Mouse (Mus musculus): ENCODE data around the gene Erich2. TPM values are rescaled to one million over a fixed set of nuclear protein-coding genes. Genes with fewer than 3 reads are reported as not detected.
A peak's percentile ranks its signal among the peaks of the same experiment; 100 is the strongest.
"Not testable (repeated sequence)": the region's sequence is repeated elsewhere in the genome, so short reads cannot be mapped to it uniquely, and the experiment has no call there.

The Erich2 gene
- total RNA-seq (2021), result not detected
- long read RNA-seq, experiment 1, result 0 reads
- long read RNA-seq, experiment 2, result 0 reads

DNA sequence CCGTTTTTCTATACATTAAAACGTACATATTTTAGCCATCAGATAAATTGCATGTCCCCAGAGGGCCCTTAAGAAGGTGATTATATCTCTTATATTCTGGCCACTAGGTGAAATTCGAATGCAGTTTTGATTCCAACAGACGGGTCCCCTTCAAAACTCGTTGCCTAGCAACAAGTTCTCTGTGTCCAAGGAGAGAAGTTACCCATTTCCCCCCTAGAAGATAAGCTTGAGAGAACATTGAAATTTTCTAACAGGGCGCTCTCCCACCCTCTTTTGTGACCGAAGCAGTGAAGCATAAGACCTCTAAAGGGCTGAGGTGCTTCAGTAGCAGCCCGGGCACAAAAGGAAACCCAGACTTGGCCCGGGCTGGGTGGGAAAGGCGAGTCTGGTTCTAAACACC, at the start of gene Erich2:
Gene Erich2, plus strand, starts transcription at position 324 of the 400 bp plus-strand sequence.
- DNase-seq, result no peak

DNA sequence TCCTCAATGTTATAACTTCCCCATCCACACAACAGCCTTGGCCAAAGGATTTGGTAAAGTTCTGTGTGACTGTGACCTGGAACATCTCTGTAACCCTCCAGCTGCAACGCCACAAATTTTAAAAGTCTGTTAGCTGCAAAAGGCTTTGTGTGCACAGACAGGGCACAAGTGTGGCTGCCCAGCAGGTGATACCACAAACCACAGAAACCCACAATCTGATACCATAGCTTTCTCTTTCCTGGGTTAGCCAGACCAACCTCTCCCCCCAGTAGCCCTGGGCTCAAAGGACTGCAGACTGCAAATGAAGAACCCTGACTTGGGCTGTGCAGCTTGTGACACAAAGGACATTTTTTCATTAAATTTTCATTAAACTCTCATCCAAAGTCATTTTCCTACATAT, 45.0 kb upstream of the Erich2 start:
- DNase-seq, result no peak

DNA sequence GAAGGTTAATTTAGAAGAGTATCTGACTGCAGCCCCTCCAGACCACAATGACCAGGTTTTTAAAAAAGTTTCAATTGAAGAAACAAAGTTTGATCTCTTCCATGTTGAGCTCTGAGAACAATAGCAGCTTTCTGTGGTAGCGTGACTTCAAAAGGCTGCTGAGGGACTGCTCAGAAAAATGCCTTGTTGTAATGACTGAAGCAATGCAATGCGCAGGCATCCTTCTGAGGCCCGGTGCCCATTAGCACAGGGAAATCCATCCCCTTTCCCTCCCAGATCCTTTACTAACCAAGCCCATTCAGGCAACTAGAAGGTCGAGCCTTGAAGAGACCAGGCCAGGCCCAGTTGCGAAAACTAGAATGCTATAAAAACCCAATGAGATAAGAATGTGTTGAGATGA, 37.5 kb upstream of the Erich2 start:
- no peak for DNase-seq

DNA sequence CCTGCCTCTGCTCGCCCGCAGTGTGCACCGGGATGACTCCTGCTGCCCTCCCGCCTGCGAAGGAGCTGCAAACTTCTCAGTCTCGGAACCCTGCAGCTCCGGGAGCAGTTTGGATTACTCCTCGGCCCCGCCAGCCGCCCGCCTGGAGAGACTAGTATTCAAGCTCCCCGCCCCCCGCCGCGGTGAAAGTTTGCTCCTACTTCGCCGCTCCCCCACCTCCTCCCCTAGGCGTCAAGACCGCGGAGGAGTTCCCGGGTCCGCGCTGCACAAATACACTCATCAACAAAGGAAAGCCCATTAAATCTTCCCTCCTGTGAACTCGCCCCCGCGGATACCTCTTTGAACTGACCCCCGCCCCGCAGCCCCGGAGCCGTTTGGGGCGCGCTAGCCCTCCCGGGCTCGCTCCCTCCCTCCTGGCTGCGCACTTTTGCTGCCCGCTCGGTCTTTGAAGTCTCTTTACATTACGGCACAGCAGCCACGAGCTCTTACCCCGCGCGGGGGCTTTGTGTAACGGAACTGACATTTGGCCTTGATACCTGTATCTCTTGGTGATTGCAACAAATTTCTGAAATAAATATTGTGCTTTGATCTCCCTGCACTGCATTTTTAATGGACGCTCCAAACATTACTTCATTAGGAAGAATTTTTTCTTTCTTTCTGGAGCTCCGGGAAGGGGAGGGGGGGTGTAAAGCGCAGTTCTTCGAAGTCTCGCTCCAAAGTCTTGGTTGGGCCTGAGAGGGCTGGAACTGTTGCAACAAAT, 36.6 kb upstream of the Erich2 start:
- peak; percentile 7 for DNase-seq

DNA sequence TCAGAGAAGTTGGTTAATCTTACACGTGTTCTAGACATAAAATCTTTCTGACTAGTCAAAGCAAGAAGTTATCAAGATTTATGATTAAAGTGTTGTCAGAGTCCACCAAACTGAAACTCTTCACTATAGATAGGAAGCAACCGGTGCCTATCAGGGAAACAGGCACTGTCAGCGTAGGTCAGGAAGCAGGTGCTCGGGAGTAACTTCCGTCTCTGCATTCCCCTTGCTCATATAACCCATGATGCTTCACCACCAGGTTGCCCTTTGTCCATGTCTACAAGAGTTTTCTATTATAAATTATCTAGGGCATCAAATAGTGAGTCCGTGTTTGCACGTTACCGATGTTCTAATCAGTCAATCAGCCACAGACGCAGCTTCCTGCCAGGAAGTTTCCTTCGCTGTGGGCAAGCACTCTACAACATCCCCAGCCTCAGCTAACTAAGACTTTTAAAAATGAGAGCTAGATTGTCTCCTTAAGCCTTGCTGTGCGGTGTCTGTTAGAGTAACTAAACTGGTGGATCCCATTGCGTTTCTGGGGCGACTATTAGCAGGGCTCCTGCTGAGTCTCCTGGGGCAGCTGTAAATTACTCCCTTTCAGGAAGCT, 10.8 kb upstream of the Erich2 start:
- DNase-seq, result no peak

DNA sequence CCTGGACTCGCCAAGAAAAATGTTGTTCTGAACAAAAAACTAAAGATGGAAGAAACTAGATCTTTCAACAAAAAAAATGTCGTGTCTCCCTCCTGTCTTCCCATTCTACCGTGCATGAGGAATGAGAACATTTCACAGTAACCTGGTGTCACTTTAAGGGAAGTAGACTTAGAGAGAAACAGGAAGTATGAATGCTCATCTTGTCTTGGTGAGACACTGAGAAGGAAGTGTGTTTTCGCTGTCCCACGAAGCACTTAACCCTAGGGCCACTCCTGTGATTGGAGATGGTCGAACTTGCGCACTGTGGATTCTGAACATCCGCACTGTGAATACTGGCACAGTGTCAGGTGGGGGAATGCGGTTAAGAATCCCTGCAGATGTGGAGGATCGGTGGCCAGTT, 5.2 kb upstream of the Erich2 start:
- DNase-seq, result no peak

DNA sequence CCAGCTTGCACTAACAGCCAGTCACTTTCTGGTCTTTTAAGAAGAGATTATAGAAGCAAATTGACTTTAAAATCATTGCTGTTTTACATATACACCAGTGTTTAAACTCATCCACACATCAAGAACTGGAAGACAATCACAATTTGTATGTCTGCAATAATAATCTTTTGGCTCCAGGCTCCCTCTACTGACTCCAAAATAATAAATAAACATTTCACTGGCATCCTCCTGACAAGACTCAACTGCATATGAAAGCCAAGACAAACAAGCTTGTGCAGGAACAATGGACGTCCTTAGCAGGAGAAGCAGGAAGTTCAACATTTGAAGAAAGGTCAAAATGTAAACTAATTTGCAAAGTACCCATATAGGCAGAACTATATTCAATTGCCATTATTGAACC, 3.4 kb upstream of the Erich2 start:
- no peak for DNase-seq

DNA sequence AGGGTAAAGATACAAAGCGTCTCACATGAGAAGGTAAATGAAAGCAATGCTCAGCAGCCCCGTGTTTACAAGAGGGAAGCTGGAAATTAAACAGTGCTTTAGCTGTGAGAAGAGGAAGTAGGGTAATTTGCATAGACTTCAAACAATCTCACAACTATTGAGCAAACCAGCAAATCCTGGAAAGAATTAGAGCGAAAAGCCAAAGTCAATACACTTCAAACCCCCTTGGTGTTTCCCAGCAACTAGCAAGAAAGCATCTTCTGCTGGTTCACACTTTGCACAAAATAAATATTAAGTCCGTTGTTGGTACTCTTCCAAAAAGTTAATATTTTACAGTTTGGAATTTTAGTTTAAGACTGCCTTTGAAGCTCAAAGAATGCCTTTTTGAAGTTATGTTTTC, 2.7 kb upstream of the Erich2 start:
- DNase-seq, result no peak

DNA sequence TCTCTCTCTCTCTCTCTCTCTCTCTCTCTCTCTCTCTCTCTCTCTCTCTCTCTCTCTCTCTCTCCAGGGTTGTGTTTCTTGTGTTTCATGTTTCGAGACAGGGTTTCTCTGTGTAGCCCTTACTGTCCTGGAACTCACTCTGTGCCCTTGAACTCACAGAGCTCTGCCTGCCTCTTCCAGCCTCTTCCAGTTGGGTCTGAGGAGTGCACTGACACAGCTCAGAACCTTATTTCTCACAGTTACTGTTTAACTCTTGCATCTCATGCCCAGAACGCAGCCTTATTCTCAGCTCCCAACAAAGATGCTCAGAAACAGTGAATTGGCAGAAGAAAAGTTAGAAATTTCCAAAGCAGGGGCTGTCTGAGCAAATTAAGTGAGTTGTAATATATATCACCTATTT, 2.2 kb upstream of the Erich2 start:
- DNase-seq, result no peak

DNA sequence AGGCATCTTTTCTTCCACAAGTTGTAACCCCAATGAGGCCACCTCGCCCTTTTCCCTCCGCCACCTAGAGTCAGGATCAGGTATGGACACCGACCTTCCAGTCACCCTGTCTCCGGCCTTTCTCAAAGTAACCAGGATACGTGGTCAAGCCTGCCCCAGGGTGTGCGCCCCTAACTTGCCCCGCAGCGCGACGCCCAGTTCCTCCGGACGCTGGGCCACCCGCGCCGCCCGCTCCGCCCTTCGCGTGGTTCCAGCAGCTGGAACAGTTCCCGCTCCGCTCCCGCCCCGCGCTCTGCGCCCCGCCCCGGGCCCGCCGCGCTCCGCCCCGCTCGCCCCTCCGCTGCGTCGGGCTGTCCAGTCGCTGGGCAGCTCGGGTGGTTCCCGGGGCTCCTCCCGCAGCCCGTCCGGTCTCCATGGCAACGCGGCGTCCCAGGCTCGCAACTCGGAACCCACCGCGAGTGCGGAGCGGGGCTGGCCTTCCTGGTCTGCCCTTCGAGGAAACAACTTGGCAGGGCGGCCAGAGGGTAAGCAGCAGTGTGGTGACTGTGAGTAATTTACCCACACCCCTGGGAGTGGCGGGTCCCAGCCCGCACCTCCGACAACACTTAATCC, 508 bp downstream of the Erich2 start:
- DNase-seq, result peak; percentile 60

DNA sequence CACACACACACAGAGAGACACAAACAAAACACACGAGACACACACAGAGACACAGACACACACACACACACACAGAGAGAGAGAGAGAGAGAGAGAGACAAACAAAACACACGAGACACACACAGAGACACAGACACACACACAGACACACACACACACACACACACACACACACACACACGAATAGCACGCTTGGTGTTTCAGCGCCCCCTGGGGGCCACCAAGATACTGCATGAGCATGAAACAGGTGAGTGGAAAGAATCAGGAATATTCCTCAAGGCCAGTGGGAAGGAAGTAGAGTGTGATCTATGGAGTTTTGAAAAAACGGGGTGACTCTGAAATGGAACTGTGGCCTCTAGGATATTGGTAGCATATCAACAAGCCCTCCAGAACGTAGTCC, 29.7 kb downstream of the Erich2 start:
- DNase-seq, result not testable (repeated sequence)

DNA sequence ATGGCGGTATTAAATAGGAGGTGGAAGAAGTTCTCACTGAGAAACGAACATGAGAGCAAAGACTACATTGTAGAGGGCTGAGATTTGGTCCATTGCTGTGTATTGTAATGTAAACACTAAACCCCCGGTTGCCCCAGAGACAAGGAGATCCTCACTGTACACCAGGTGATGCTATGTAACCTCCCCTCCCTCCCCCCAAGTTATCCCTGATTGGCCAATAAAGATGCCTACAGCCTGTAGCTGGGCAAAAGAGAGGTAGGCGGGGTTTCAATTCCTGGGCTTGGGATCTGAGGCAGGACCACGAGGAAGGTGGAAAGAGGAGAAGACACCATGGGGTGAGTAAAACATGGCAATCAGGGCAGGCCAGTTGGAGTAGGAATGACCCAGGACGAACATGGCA, 42.1 kb downstream of the Erich2 start:
- no peak for DNase-seq

DNA sequence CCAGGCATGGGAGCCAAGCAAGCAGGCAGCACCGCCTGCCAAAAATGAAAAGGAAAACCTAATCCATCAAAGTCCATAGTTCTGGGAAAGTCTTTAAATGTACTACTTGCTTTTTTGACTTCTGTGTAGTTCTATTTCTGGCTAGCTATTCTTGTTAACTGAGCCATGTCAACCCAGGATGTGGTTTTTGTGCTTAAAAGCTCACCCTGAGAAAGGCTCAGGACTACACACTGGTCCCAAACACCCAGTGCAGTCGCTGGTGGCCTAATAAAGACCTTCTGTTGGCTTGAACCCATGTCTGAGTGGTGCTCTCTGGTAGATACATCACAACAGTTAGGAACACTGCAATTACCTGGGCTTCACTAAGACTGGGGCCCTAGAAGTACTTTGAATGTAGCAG, 42.8 kb downstream of the Erich2 start:
- no peak for DNase-seq

DNA sequence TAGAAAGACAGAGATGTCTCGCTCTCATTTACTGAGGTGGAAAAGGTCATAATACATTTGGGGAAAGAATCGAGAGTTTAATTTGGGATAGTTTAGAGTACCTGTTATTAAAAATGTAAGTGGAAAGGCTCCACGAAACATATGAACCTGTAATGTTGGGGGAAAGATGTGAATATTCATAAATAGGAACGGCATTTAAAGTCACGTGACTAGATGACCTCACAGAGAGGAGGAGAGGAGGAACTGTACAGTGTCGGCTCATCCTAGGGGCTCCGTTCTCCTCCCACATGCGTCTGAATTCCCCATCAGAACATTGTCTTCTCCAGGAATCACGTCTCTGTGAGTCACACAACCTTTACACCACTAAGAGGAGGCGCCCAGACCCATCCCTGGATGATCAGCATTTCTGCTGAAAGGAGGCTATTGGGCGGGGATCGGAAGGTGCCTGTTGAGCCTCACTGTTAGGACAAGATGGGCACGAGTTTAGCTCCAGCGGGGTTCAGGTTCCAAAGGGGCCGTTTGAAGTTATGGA, 43.5 kb downstream of the Erich2 start:
- no peak for DNase-seq

DNA sequence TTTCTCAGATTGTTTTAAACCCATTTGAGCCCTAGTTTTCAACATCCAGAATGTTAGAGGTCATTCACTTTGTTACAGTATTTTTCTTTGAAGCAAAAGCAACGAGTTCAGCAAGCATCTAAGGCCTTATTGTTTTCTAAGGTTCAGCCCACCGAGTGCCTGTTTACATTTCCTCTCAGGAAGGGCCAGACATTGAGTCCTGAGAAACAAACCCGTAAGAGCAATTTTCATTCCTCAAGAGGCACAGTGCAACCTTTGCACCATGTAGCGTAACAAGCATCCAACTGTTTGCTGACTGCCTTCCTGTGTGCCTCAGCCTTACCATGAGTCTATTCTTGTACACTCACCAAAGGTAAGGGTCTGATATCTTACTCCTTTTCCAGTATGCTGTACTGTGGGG, 44.2 kb downstream of the Erich2 start, which contains the start of gene Gad1:
Gene Gad1, plus strand, starts transcription at position 301 of the 400 bp plus-strand sequence.
- no peak for DNase-seq

DNA sequence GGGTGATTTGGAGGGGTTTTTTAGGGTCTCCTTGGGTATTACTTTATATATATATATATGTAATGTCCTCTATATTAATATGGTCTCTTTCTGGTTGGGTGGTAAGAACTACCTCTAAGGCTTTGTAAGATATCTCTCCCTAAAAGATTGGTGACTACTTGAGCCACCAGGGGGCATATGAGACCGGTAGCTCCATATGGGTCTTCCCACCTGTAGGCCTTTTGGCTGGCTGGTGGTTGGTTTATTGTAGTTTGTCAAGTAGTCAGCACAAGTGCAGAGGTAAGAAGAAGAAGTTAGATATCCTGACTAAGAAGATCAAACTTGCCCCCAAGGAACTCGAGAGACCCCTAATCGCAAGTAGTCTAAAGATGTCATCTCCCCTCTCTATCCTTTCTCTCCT, 45.2 kb downstream of the Erich2 start:
- DNase-seq, result no peak

DNA sequence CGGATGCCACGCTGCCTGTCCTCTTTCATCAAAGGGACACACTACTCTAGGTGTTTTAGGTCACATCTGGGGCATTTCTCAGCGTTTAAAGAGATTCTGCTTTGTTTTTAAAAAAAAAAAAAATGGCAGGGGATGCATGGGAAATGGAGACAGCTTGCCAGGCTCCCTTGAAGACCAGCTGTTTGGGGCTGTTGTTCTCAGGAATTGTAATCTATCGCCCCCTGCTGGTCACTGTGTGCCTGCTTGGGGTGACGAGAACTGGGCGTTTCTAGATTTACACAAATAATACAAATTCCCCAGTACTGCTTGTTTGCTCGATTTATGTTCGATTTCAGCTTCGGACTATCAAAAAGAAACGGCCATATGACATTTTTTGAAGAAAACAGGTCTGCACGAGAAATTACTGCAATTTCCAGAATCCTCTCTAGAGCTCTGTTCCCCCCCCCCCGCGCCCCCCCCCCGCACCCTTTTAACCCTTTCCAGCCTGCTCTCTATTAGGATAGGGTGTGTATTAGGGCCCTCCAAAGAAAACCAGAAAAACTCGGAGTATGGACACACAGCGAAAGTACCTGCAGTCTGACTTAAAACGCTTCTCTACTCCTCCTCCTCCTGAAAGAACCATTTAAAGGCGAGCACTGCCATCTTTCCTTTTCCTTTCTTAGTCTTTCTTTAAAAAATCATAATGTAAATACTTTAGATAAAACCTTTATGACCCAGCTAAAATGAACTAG, 49.7 kb downstream of the Erich2 start:
- no peak for DNase-seq

DNA sequence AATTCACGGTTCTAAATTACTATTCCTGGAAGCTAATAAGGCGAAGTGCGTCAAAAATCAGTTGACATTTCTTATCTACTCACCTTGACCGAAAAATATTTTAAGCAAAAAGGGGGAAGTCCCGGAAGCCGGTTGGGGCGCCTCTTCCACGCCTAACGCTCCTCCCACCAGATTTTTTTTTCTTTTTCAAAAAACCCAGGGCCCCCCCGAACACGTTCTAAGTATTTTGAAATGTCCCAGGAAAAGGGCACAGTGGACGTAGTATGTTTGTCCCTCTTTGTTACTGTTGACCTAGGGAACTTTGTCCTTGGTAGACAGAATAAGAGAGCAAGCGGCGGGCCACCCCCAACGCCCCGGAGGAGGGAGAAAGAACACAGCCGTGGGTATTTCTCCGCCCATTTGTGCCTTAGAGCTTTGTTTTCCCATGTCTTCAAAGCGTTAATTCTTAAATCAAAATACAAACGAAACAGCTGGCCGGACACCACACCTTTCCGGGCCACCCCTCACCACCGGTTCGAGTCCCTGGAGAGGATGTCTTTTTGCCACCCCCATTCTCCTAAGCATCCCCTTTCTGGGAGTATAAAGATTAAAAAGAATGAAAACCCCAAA, 50.3 kb downstream of the Erich2 start:
- no peak for DNase-seq

DNA sequence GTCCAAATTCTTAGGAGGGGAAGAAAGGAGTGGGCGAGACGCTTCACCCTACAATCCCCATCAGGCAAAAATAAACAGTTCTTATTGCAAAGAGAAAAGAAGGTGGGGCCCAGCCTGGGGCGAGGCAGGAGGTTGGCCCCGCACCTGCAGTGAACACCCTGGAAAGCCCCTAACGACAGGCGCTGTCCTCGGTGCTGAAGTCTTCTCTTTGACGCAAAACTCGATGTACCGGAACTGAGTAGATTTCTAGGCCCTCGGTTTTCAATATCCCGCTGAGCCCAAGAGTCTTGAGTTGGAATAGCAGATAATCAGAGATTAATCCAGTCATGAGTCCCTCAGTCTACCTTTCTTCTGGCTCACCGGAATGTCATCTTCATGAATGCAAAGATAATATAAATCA, 50.9 kb downstream of the Erich2 start:
- DNase-seq, result no peak

DNA sequence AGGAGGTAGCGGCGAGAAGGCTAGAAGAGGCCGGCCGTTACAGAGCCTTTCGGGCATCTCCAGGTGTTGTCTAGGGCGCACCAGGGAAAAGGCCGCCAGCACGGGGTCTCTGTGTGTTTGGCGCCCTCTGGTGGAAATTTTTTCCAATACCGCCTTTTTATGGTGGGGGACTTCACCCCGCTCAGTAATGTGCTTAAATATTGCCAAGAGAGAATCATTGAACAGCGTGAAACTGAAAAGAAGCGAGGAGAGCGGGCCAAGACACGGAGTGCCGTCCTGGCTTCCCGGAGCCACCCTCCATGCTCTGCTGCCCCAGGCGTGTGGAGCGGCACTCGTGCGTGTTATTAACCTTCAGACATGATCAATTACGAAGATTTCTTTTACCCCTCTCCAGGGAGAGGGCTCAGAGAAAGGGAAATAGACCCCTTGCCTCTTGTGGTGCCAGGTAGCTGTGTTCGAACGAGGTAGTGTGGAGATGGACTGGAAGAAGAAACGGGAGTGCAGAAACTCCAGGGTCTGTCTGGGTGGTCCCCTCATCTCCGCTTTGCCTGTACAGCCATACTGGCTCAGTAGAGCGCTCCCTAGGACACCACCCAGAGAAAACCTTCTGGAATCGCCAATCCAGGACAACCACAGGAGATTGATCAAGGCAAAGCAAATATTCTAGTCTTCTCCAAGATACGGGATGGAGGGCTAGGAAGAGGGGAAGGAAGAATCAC, 52.6 kb downstream of the Erich2 start:
- DNase-seq, result no peak

DNA sequence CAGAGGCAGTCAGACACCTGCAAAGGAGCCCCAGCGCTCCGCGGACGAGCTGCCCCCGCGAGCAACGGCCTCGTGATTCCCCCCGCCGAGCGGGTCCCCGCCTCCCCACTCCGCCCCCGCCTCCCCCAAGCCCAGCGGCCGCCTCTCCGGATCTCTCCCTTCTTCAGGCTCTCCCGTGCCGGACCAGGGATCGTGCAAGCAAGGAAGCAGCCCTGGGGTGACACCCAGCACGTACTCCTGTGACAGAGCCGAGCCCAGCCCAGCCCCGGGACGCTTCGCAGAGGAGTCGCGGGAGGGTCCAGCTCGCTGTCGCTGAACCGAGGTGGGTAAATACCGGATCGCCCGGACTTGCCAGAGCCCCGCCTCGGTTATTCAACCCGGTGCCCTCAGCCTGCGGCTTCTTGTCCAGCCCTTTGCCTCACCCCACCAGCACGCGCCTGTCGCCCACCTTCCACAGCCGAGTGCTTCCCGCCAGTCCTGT, 53.4 kb downstream of the Erich2 start:
- no peak for DNase-seq

Data from gastrocnemius, postnatal 25 days (tissue).